Mouse (Mus musculus): Measurements from ENCODE around the gene Scap. TPM values are rescaled to one million over a fixed set of nuclear protein-coding genes. Genes with fewer than 3 reads are reported as not detected.

Gene Scap
- total and polyA plus RNA-seq, 2 experiments from 2014 or later, result 50.9 to 162 TPM

DNA sequence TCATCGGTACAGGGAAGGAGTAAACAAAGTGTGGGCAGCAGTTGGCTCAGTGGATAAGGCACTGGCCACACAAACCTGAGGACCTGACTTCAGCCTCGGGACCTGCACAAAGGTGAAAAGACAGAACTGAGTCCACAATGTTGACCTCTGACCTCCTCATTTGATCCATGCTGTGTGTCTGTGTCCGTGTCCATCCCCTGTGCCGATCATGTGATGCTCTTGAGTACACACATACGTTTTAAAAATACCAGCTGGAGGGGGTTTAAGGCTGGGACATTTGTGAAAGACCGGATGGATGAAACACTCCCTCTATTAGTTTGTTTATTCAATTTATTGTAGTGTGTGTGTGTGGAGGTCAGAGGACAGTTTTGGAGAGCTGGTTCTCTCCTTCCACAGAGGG is 10.7 kb downstream of the Scap start:
- no peaks in the 10 kb centered on the region for H3K9me3 ChIP-seq (ENCODE audit: low read length)
- H3K4me1 ChIP-seq (ENCODE audit: insufficient read depth, low read length), result no peaks in the 10 kb centered on the region
- DNase-seq (ENCODE audit: low spot score) (no peak), ATAC-seq (no peak)
- no peaks in the 10 kb centered on the region for H3K27me3 ChIP-seq (ENCODE audit: insufficient read depth, low read length)
- no peak overlapping the region for H3K27ac ChIP-seq
- H3K36me3 ChIP-seq (ENCODE audit: insufficient read depth, low read length), result no peaks in the 10 kb centered on the region
- no peak overlapping the region for H3K4me2 ChIP-seq (ENCODE audit: low read depth, low read length)
- H3K9ac ChIP-seq (replicated peaks; ENCODE audit: low read length), result no peak overlapping the region
- no peak overlapping the region for H3K4me3 ChIP-seq (ENCODE audit: low read length)
- WGBS, result 69% methylated on average over 6 of the region's 6 CpGs
- TF ChIP-seq CTCF (IDR thresholded peaks at IDR 0.05; ENCODE audit: low read depth), result no peak

DNA sequence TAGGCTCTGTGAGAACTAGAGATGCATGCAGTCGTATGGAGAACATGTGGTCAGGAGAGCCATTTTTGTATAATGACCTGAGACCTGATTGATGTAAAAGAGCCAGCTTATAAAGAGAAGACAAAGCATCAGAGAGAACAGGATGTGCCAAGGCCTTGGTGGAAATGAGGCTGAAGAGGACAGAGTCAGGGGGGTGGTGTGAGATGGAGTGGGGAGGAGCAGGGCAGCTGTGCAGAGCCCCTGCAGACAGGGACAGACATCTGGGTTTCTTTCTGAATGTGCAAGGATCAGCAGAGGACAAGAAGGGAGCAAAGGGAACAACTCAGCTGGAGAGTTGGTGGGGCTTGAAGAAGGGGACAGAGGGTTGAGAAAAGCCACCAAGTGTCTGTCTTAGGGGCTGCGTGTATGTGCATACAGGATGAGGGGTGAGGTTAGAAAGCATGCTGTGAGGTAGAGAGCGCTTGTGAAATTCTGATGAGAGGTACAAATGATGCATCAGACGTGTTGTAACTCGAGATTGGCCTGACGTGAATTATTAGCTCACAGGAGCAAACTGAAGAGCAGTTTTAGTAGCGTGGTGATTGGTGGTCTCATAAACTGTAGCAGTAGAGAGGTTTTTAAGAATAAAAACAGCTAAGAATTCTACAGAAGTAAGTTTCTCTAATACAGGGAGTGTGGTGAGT is 12.1 kb downstream of the Scap start:
- 73% methylated on average over 7 of the region's 7 CpGs for WGBS
- no peaks in the 10 kb centered on the region for H3K27me3 ChIP-seq (ENCODE audit: insufficient read depth, low read length)
- DNase-seq (ENCODE audit: low spot score) (no peak), ATAC-seq (no peak)
- H3K9ac ChIP-seq (replicated peaks; ENCODE audit: low read length), result no peak overlapping the region
- H3K36me3 ChIP-seq (ENCODE audit: insufficient read depth, low read length), result no peaks in the 10 kb centered on the region
- TF ChIP-seq CTCF (IDR thresholded peaks at IDR 0.05; ENCODE audit: low read depth), result no peak
- no peak overlapping the region for H3K4me2 ChIP-seq (ENCODE audit: low read depth, low read length)
- H3K4me1 ChIP-seq (ENCODE audit: insufficient read depth, low read length), result no peaks in the 10 kb centered on the region
- no peak overlapping the region for H3K4me3 ChIP-seq (ENCODE audit: low read length)
- no peaks in the 10 kb centered on the region for H3K9me3 ChIP-seq (ENCODE audit: low read length)
- no peak overlapping the region for H3K27ac ChIP-seq

DNA sequence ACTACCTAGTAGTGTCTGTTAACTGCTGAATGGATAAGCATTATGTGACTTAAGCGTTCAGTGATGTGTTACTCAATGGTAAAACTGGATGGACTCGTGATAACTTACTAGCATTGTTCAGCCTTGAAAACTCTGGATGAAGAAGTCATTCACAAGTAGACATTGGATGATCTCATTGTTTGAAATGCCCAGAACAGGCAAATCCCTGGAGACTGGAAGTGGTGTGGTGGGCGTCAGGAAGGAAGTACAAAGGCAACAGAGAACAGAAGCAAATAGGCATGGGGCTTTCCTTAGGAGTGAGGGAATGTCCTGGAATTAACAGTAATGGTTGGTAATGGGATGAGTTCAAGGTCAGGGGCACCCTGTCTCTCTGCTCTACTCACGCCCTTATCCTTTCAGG is 15.8 kb downstream of the Scap start:
- H3K36me3 ChIP-seq (ENCODE audit: insufficient read depth, low read length), result no peaks in the 10 kb centered on the region
- WGBS, result 72% methylated on average over 4 of the region's 4 CpGs
- TF ChIP-seq CTCF (IDR thresholded peaks at IDR 0.05; ENCODE audit: low read depth), result no peak
- no peak for ATAC-seq
- H3K4me3 ChIP-seq (ENCODE audit: low read length), result no peak overlapping the region
- no peaks in the 10 kb centered on the region for H3K27me3 ChIP-seq (ENCODE audit: insufficient read depth, low read length)
- no peak for DNase-seq (ENCODE audit: low spot score)
- no peaks in the 10 kb centered on the region for H3K9me3 ChIP-seq (ENCODE audit: low read length)
- no peak overlapping the region for H3K27ac ChIP-seq
- no peaks in the 10 kb centered on the region for H3K4me1 ChIP-seq (ENCODE audit: insufficient read depth, low read length)
- H3K4me2 ChIP-seq (ENCODE audit: low read depth, low read length), result no peak overlapping the region
- H3K9ac ChIP-seq (replicated peaks; ENCODE audit: low read length), result no peak overlapping the region

DNA sequence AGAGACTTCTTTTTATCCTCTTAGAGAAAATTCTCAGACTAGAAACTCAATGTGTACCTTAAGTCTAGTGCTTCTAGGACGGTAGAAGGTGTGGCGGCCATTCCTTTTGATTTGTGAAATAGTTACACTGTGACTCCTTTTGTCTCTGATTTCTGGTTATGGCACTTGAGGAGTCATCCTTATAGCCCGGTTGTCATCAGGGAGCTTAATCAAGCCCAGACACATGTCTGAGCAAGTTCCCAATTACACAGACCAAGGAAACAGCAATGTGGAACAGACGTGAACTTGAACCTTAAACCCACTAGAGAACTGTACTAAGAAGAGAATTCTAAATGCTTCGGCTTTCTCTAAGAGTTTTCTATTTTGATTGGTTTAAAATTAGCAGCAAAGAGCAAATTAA is 17.1 kb downstream of the Scap start:
- no peak overlapping the region for H3K4me3 ChIP-seq (ENCODE audit: low read length)
- H3K4me2 ChIP-seq (ENCODE audit: low read depth, low read length), result no peak overlapping the region
- no peak for DNase-seq (ENCODE audit: low spot score)
- H3K27ac ChIP-seq, result no peak overlapping the region
- no peaks in the 10 kb centered on the region for H3K27me3 ChIP-seq (ENCODE audit: insufficient read depth, low read length)
- no peaks in the 10 kb centered on the region; the same call in 1 of the 2 replicates for H3K36me3 ChIP-seq (ENCODE audit: insufficient read depth, low read length)
- no peak for TF ChIP-seq CTCF (IDR thresholded peaks at IDR 0.05; ENCODE audit: low read depth)
- ATAC-seq, result no peak
- no peaks in the 10 kb centered on the region for H3K4me1 ChIP-seq (ENCODE audit: insufficient read depth, low read length)
- H3K9ac ChIP-seq (replicated peaks; ENCODE audit: low read length), result no peak overlapping the region
- no peaks in the 10 kb centered on the region for H3K9me3 ChIP-seq (ENCODE audit: low read length)
- 87% methylated on average over 5 of the region's 5 CpGs for WGBS

DNA sequence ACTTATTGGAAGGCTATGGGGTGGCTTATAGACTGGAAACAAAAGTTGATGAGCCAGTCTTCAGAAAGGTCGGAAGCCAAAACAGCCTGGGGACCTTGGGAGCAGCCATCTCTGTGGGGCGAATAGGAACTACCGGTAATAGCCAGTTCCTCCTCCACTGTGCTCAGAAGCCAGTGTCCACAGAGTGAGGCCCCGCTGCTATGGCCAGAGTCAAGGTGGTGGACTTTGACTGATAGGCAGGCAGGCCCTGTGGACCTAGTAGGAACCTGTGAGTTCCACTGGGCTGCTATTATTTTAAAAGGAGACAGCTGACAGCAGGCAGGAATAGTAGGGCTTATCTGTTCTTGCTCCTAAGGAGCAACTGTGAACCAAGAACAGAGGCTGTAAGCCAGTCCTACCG is 17.5 kb downstream of the Scap start:
- no peak overlapping the region for H3K4me3 ChIP-seq (ENCODE audit: low read length)
- TF ChIP-seq CTCF (IDR thresholded peaks at IDR 0.05; ENCODE audit: low read depth), result no peak
- no peak overlapping the region for H3K27ac ChIP-seq
- DNase-seq (ENCODE audit: low spot score) (no peak), ATAC-seq (no peak)
- H3K9me3 ChIP-seq (ENCODE audit: low read length), result no peaks in the 10 kb centered on the region
- no peaks in the 10 kb centered on the region for H3K27me3 ChIP-seq (ENCODE audit: insufficient read depth, low read length)
- peaks cover under 1% of the 10 kb centered on the region; the same call in 1 of the 2 replicates for H3K36me3 ChIP-seq (ENCODE audit: insufficient read depth, low read length)
- 87% methylated on average over 5 of the region's 5 CpGs for WGBS
- H3K4me1 ChIP-seq (ENCODE audit: insufficient read depth, low read length), result no peaks in the 10 kb centered on the region
- no peak overlapping the region for H3K4me2 ChIP-seq (ENCODE audit: low read depth, low read length)
- no peak overlapping the region for H3K9ac ChIP-seq (replicated peaks; ENCODE audit: low read length)

DNA sequence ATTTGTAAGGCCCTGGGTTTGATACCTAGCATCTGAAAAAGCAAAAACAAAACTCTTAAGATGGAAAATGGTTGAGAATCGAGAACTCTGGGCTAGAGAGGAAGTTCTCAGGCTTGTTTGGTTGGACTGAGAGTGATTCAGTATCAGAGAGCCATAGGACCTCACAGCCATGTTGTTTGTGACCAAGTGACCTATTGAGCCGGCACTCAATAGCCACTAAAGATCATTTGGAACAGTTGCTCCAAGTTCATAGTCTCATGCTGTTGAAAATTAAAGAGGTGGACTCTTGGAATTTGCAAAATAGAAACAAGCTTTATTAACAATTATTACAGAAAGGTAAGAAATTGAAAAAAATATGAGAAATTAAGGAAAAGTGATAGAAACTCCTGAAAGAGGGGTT is 18.3 kb downstream of the Scap start:
- no peak overlapping the region for H3K4me2 ChIP-seq (ENCODE audit: low read depth, low read length)
- ATAC-seq (no peak), DNase-seq (ENCODE audit: low spot score) (no peak)
- H3K9ac ChIP-seq (replicated peaks; ENCODE audit: low read length), result no peak overlapping the region
- peaks cover 7% of the 10 kb centered on the region; the same call in 1 of the 2 replicates for H3K36me3 ChIP-seq (ENCODE audit: insufficient read depth, low read length)
- H3K27ac ChIP-seq, result no peak overlapping the region
- no peak overlapping the region for H3K4me3 ChIP-seq (ENCODE audit: low read length)
- no peak for TF ChIP-seq CTCF (IDR thresholded peaks at IDR 0.05; ENCODE audit: low read depth)
- 87% methylated on average over 2 of the region's 2 CpGs for WGBS
- no peaks in the 10 kb centered on the region for H3K9me3 ChIP-seq (ENCODE audit: low read length)
- no peaks in the 10 kb centered on the region for H3K27me3 ChIP-seq (ENCODE audit: insufficient read depth, low read length)
- H3K4me1 ChIP-seq (ENCODE audit: insufficient read depth, low read length), result no peaks in the 10 kb centered on the region

DNA sequence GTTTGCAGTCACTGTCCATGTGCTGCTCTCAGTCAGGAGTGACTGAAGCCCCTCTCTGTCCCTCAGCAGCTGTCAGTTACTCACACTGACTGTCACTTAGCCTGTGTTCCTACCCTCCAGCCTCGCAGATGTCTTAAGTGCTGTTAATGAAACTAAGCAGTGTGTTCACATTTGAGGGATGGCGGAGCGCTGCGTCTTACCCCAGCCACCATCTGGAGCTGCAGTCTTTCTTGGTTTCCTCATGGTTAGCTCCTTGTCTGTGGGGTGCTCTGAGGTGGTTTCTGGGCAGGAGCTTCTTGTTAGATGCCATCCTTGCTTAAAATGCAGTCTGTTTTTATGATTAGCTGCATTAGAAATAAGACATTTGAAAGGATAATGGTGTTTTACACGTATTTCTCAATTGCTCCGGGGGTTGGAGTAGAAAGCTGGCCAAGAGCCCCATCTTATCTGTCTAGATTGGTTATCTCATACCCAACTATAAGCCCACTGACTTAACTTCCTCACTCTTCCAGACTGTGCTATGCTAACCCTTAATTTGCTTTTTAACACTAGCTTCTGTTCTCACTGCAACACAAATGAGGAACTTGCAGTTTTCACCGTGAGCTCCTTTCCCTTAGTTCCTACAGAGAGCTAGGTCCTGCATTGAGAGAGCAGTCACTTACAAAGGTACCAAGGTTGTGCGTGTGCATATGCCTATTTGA is 19.0 kb downstream of the Scap start:
- no peak for ATAC-seq
- Histone ChIP-seq H3K4me3 (ENCODE audit: low read length) (no peak overlapping the region), H3K27ac (no peak overlapping the region), H3K36me3 (ENCODE audit: insufficient read depth, low read length) (peaks cover 11% of the 10 kb centered on the region; the same call in 1 of the 2 replicates), H3K4me1 (ENCODE audit: insufficient read depth, low read length) (no peaks in the 10 kb centered on the region), H3K4me2 (ENCODE audit: low read depth, low read length) (no peak overlapping the region), H3K9me3 (ENCODE audit: low read length) (no peaks in the 10 kb centered on the region), H3K27me3 (ENCODE audit: insufficient read depth, low read length) (no peaks in the 10 kb centered on the region), H3K9ac (replicated peaks; ENCODE audit: low read length) (no peak overlapping the region)
- DNase-seq (ENCODE audit: low spot score), result no peak
- no peak for TF ChIP-seq CTCF (IDR thresholded peaks at IDR 0.05; ENCODE audit: low read depth)
- 84% methylated on average over 8 of the region's 8 CpGs for WGBS
